Mouse (Mus musculus): ENCODE results near the gene Camk1d. TPM values are rescaled to one million over a fixed set of nuclear protein-coding genes. Genes with fewer than 3 reads are reported as not detected.
A peak's percentile ranks its signal among the peaks of the same experiment; 100 is the strongest.

Camk1d gene
- total and polyA plus RNA-seq, 2 experiments from 2014 or later, result 1.1 to 2.2 TPM

GRCm38 (mm10) chr2:5398043-5398442 is 316.3 kb downstream of the Camk1d start:
- no peaks in the 10 kb centered on the region for H3K36me3 ChIP-seq (replicated peaks; ENCODE audit: control insufficient read depth, insufficient read depth, low read length)

DNA sequence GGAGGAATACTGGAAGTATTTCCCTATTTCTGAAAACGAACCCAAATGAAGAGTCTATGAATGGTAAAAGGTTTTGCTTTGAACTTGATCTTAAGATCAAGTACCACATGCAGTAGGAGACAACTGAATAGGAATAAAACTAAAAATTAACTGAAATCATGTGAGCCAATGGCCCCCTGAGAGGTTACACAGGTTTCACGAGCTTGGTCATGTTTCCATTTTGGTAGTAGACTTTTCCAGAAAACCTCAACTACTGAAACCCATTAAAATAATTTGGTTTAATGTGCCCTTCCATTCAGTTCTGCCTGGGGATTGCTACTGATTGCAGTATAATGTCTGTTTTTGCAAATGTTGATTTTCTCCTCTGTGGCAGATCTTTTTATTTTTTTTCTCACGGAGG is 316.8 kb downstream of the Camk1d start:
- H3K36me3 ChIP-seq (replicated peaks; ENCODE audit: control insufficient read depth, insufficient read depth, low read length), result no peaks in the 10 kb centered on the region
- WGBS, result 72% methylated on average over 3 of the region's 3 CpGs
- H3K4me3 ChIP-seq (ENCODE audit: low read depth, low read length), result no peak overlapping the region
- H3K4me2 ChIP-seq (ENCODE audit: low read depth, low read length), result no peak overlapping the region
- H3K27me3 ChIP-seq (ENCODE audit: control insufficient read depth, insufficient read depth, low read length), result no peaks in the 10 kb centered on the region
- no peak for ATAC-seq (ENCODE audit: insufficient read depth, low read depth)
- H3K9ac ChIP-seq (replicated peaks; ENCODE audit: low read depth, low read length), result no peak overlapping the region
- no peaks in the 10 kb centered on the region for H3K4me1 ChIP-seq (ENCODE audit: control insufficient read depth, insufficient read depth)
- H3K27ac ChIP-seq (ENCODE audit: low read depth), result no peak overlapping the region
- TF ChIP-seq EP300 (IDR thresholded peaks at IDR 0.05; ENCODE audit: low read depth) (no peak), CTCF (IDR thresholded peaks at IDR 0.05; ENCODE audit: low read depth) (no peak)
- no peak for DNase-seq (ENCODE audit: low spot score)
- no peaks in the 10 kb centered on the region for H3K9me3 ChIP-seq (replicated peaks; ENCODE audit: control insufficient read depth, low read length)

More at GRCm38 (mm10) chr2:5398043-5398442, 316.3 kb downstream of the Camk1d start:
- H3K4me2 ChIP-seq (ENCODE audit: low read depth, low read length), result no peak overlapping the region
- no peak for ATAC-seq (ENCODE audit: insufficient read depth, low read depth)
- no peak overlapping the region for H3K9ac ChIP-seq (replicated peaks; ENCODE audit: low read depth, low read length)
- H3K4me3 ChIP-seq (ENCODE audit: low read depth, low read length), result no peak overlapping the region
- no peaks in the 10 kb centered on the region for H3K4me1 ChIP-seq (ENCODE audit: control insufficient read depth, insufficient read depth)
- no peaks in the 10 kb centered on the region for H3K27me3 ChIP-seq (ENCODE audit: control insufficient read depth, insufficient read depth, low read length)
- no peak for DNase-seq (ENCODE audit: low spot score)
- H3K9me3 ChIP-seq (replicated peaks; ENCODE audit: control insufficient read depth, low read length), result no peaks in the 10 kb centered on the region
- H3K27ac ChIP-seq (ENCODE audit: low read depth), result no peak overlapping the region
- TF ChIP-seq CTCF (IDR thresholded peaks at IDR 0.05; ENCODE audit: low read depth) (no peak), EP300 (IDR thresholded peaks at IDR 0.05; ENCODE audit: low read depth) (no peak)
- 68% methylated on average over 6 of the region's 6 CpGs for WGBS

DNA sequence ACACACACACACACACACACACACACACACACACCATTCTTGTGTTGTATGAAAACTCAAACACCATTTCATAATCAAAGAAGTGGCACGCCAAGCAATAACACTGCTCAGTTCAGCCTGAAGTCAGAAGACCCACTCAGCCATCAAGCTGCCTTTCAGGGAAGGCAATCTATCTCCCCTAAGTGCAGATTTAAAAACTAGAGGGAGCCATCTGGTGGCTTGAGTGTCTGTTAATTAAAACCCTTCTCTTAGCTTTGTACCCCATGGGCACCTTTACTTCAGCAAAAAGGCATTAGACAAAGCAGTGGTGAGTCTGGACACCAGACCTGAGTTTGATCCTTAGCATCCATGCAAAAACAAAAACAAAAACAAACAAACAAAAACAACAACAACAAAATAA is 317.9 kb downstream of the Camk1d start:
- no peak for ATAC-seq (ENCODE audit: insufficient read depth, low read depth)
- 64% methylated on average over 1 of the region's 1 CpGs for WGBS

GRCm38 (mm10) chr2:5395873-5396272 is 318.4 kb downstream of the Camk1d start:
- Histone ChIP-seq H3K36me3 (replicated peaks; ENCODE audit: control insufficient read depth, insufficient read depth, low read length) (no peaks in the 10 kb centered on the region), H3K9ac (replicated peaks; ENCODE audit: low read depth, low read length) (no peak overlapping the region), H3K9me3 (replicated peaks; ENCODE audit: control insufficient read depth, low read length) (no peaks in the 10 kb centered on the region), H3K4me1 (ENCODE audit: control insufficient read depth, insufficient read depth) (no peaks in the 10 kb centered on the region), H3K27me3 (ENCODE audit: control insufficient read depth, insufficient read depth, low read length) (no peaks in the 10 kb centered on the region), H3K4me2 (ENCODE audit: low read depth, low read length) (no peak overlapping the region), H3K4me3 (ENCODE audit: low read depth, low read length) (no peak overlapping the region), H3K27ac (ENCODE audit: low read depth) (no peak overlapping the region)
- ATAC-seq (ENCODE audit: insufficient read depth, low read depth) (no peak), DNase-seq (ENCODE audit: low spot score) (no peak)
- TF ChIP-seq EP300 (IDR thresholded peaks at IDR 0.05; ENCODE audit: low read depth) (no peak), CTCF (IDR thresholded peaks at IDR 0.05; ENCODE audit: low read depth) (no peak)
- WGBS, result 47% methylated on average over 2 of the region's 2 CpGs

More for the DNA sequence above, 317.9 kb downstream of the Camk1d start:
- no peak for TF ChIP-seq EP300 (IDR thresholded peaks at IDR 0.05; ENCODE audit: low read depth)
- TF ChIP-seq CTCF (IDR thresholded peaks at IDR 0.05; ENCODE audit: low read depth), result peak; percentile 55
- Histone ChIP-seq H3K9me3 (replicated peaks; ENCODE audit: control insufficient read depth, low read length) (no peaks in the 10 kb centered on the region), H3K9ac (replicated peaks; ENCODE audit: low read depth, low read length) (no peak overlapping the region), H3K4me2 (ENCODE audit: low read depth, low read length) (no peak overlapping the region), H3K27ac (ENCODE audit: low read depth) (no peak overlapping the region), H3K27me3 (ENCODE audit: control insufficient read depth, insufficient read depth, low read length) (no peaks in the 10 kb centered on the region), H3K4me3 (ENCODE audit: low read depth, low read length) (no peak overlapping the region), H3K4me1 (ENCODE audit: control insufficient read depth, insufficient read depth) (no peaks in the 10 kb centered on the region), H3K36me3 (replicated peaks; ENCODE audit: control insufficient read depth, insufficient read depth, low read length) (no peaks in the 10 kb centered on the region)
- no peak for DNase-seq (ENCODE audit: low spot score)

GRCm38 (mm10) chr2:5392921-5393320 is 321.4 kb downstream of the Camk1d start:
- H3K27me3 ChIP-seq (ENCODE audit: control insufficient read depth, insufficient read depth, low read length), result no peaks in the 10 kb centered on the region
- no peak for TF ChIP-seq EP300 (IDR thresholded peaks at IDR 0.05; ENCODE audit: low read depth)
- no peak overlapping the region for H3K27ac ChIP-seq (ENCODE audit: low read depth)
- no peaks in the 10 kb centered on the region for H3K36me3 ChIP-seq (replicated peaks; ENCODE audit: control insufficient read depth, insufficient read depth, low read length)
- DNase-seq (ENCODE audit: low spot score), result no peak
- no peaks in the 10 kb centered on the region for H3K4me1 ChIP-seq (ENCODE audit: control insufficient read depth, insufficient read depth)
- no peak for ATAC-seq (ENCODE audit: insufficient read depth, low read depth)
- H3K4me3 ChIP-seq (ENCODE audit: low read depth, low read length), result no peak overlapping the region
- no peak overlapping the region for H3K9ac ChIP-seq (replicated peaks; ENCODE audit: low read depth, low read length)
- no peaks in the 10 kb centered on the region for H3K9me3 ChIP-seq (replicated peaks; ENCODE audit: control insufficient read depth, low read length)
- H3K4me2 ChIP-seq (ENCODE audit: low read depth, low read length), result no peak overlapping the region

DNA sequence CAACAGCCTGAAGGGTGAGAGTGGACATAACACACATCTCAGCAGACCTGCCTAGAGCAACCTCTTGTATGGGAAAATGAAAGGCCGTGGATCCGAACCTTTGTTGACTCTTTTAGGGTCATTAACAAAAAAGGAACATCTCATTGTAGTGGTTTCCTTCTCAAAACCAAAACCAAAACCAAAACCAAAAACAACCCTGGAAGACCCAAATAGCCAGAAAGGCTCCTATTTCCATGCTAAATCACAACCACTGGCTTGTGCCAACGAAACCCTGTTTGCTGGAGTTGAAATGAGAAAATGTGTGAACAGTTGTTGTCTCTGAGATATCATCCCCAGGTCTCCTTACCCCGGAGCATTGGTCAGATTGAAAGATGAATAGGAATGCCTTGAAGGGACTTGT is 321.8 kb downstream of the Camk1d start:
- WGBS, result 79% methylated on average over 4 of the region's 4 CpGs
- no peaks in the 10 kb centered on the region for H3K36me3 ChIP-seq (replicated peaks; ENCODE audit: control insufficient read depth, insufficient read depth, low read length)
- H3K9me3 ChIP-seq (replicated peaks; ENCODE audit: control insufficient read depth, low read length), result no peaks in the 10 kb centered on the region
- DNase-seq (ENCODE audit: low spot score), result no peak
- no peak overlapping the region for H3K27ac ChIP-seq (ENCODE audit: low read depth)
- H3K4me3 ChIP-seq (ENCODE audit: low read depth, low read length), result no peak overlapping the region
- H3K4me2 ChIP-seq (ENCODE audit: low read depth, low read length), result no peak overlapping the region
- TF ChIP-seq CTCF (IDR thresholded peaks at IDR 0.05; ENCODE audit: low read depth), result no peak
- TF ChIP-seq EP300 (IDR thresholded peaks at IDR 0.05; ENCODE audit: low read depth), result no peak
- no peaks in the 10 kb centered on the region for H3K27me3 ChIP-seq (ENCODE audit: control insufficient read depth, insufficient read depth, low read length)
- no peaks in the 10 kb centered on the region for H3K4me1 ChIP-seq (ENCODE audit: control insufficient read depth, insufficient read depth)
- no peak overlapping the region for H3K9ac ChIP-seq (replicated peaks; ENCODE audit: low read depth, low read length)
- ATAC-seq (ENCODE audit: insufficient read depth, low read depth), result no peak

Data from heart, postnatal 0 days (tissue).